Mouse (Mus musculus) bone marrow macrophage, adult 2 months (primary cell): Measurements from ENCODE around the gene Cerkl.

Experiments
- CTCF ChIP-seq: IDR thresholded peaks from 2 replicates; pipeline ENCODE4 v1.5.1; 2012; ENCODE audit warnings: low read depth, mild to moderate bottlenecking, low read length, moderate library complexity
- POLR2A ChIP-seq: IDR thresholded peaks from 2 replicates; pipeline ENCODE4 v1.6.1; 2012; ENCODE audit warnings: mild to moderate bottlenecking, low read depth, low read length, borderline replicate concordance

GRCm38 (mm10) chr2:79379087-79380041 lies 77.2 kb downstream of the Cerkl start:
- no peak for TF ChIP-seq CTCF
- no peak for TF ChIP-seq POLR2A
